Mouse (Mus musculus) forebrain, embryonic 10.5 days (tissue): ENCODE measurements around the gene Ptprn2. TPM values are rescaled to one million over a fixed set of nuclear protein-coding genes. Genes with fewer than 3 reads are reported as not detected.
A peak's percentile ranks its signal among the peaks of the same experiment; 100 is the strongest.

Experiments
- DNase-seq: peaks from one replicate; pipeline ENCODE4 v3.0.0-alpha.2; 2017; ENCODE audit warnings: low spot score; ENCODE audit errors: extremely low spot score
- H3K27ac ChIP-seq: fragments of 300-500 bp; sonication (generic); 2 replicates; pipeline ENCODE4 v1.5.1; 2016; ENCODE audit warnings: mild to moderate bottlenecking
- H3K27me3 ChIP-seq: fragments of 300-500 bp; sonication (generic); 2 replicates; pipeline ENCODE4 v1.6.1; 2016; ENCODE audit warnings: mild to moderate bottlenecking; ENCODE audit not compliant: poor library complexity, severe bottlenecking
- H3K36me3 ChIP-seq: fragments of 300-500 bp; sonication (generic); replicated peaks from 2 replicates; pipeline ENCODE4 v1.6.1; 2016; ENCODE audit warnings: mild to moderate bottlenecking, moderate library complexity
- H3K4me1 ChIP-seq: fragments of 300-500 bp; sonication (generic); 2 replicates; pipeline ENCODE4 v1.6.1; 2016
- H3K4me3 ChIP-seq: fragments of 300-500 bp; sonication (generic); 2 replicates; pipeline ENCODE4 v1.5.1; 2016; ENCODE audit warnings: mild to moderate bottlenecking, moderate library complexity
- H3K9me3 ChIP-seq: fragments of 300-500 bp; sonication (generic); 2 replicates; pipeline ENCODE4 v1.6.1; 2016; ENCODE audit warnings: mild to moderate bottlenecking, moderate library complexity
- WGBS: fragments of 180-500 bp; shearing (Covaris S2); methylation state at CpG from one replicate; pipeline ENCODE4 v1.1.7; 2016; 5-methylcytosine and 5-hydroxymethylcytosine counted together
- polyA plus RNA-seq: library from polyadenylated mRNA; unstranded; fragments of >200 nt; fragmentation: Nextera tagmentation; extraction: Ambion mirVana; gene quantifications from 2 replicates; pipeline ENCODE4 v1.2.1, GENCODE M21; 2016

Ptprn2 gene
- polyA plus RNA-seq, 1 experiment from 2014 or later = 4.8 TPM

GRCm38 (mm10) chr12:117151611-117152010, 666.1 kb downstream of the Ptprn2 start:
- peak; percentile 53 for DNase-seq
- Histone ChIP-seq H3K4me3 (peak overlapping the region; percentile 86), H3K36me3 (peaks cover 3% of the 10 kb centered on the region), H3K27me3 (peaks cover 86% of the 10 kb centered on the region), H3K27ac (peak overlapping the region; percentile 96), H3K4me1 (peaks cover 87% of the 10 kb centered on the region), H3K9me3 (no peaks in the 10 kb centered on the region)
- 5% methylated on average over 7 of the region's 7 CpGs for WGBS

DNA sequence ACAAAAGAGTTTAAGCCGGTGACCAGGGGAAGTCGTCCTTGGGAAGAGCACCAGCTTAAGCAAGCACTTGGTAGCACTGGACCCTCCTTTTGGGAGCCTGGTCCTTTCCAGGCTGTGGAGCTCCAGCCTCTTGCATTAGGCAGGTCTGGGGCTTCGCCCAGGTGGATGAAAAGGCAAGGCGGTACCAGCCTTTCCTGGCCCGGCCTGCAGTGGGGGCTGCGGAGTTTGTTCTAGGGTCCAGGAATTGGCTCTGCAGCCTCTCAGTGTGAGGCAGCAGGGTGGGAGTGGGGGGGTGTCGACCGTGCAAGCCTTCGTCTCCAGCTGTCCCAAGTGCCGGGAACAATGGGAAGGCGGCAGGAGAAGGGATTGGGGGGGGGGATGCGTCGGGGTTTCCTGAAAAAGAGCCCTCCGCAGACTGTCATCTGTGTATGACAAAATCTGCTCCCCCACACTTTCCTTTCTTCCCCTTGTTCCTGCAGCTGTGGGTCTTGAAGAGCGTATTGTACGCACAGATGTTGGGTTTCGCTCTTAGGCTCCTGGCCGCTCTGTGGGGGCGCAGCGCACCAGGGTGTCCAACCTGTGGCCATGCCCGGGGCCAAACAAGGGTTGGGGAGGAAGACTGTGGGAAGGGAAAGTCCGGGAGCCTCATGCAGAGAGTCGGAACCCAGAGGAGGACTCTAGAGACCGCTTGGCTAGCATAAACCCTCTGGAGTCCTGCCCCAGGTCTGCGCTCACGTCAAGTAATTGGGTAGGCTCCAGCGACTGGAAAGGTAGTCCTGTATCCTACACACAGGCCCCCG, 667.0 kb downstream of the Ptprn2 start:
- peak; percentile 55 for DNase-seq
- H3K9me3 ChIP-seq = no peaks in the 10 kb centered on the region
- peaks cover 86% of the 10 kb centered on the region for H3K27me3 ChIP-seq
- peak overlapping the region; percentile 96 for H3K27ac ChIP-seq
- H3K4me1 ChIP-seq = peaks cover 97% of the 10 kb centered on the region
- H3K36me3 ChIP-seq = no peaks in the 10 kb centered on the region
- 2% methylated on average over 28 of the region's 28 CpGs for WGBS
- H3K4me3 ChIP-seq = peak overlapping the region; percentile 86

DNA sequence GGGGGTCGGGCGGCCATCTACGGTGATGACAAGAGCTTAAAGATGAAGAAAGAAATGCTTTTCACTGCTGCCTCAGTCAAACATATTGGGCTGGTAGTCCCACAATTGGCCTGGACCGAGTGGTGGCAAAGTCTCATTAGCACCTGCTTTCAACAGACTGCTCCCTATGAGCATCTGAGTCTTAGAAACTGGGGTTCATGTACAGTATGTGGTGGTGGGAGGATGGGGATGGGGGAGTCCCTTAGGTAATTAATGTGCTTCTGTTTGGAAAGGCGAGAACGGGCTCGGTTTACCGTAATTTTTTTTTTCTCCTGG, 667.6 kb downstream of the Ptprn2 start:
- WGBS = under 1% methylated on average over 8 of the region's 8 CpGs
- peaks cover 90% of the 10 kb centered on the region for H3K27me3 ChIP-seq
- peak overlapping the region; percentile 96 for H3K27ac ChIP-seq
- no peaks in the 10 kb centered on the region for H3K36me3 ChIP-seq
- no peak for DNase-seq
- peak overlapping the region; percentile 86 for H3K4me3 ChIP-seq
- peaks cover 98% of the 10 kb centered on the region for H3K4me1 ChIP-seq
- H3K9me3 ChIP-seq = no peaks in the 10 kb centered on the region

DNA sequence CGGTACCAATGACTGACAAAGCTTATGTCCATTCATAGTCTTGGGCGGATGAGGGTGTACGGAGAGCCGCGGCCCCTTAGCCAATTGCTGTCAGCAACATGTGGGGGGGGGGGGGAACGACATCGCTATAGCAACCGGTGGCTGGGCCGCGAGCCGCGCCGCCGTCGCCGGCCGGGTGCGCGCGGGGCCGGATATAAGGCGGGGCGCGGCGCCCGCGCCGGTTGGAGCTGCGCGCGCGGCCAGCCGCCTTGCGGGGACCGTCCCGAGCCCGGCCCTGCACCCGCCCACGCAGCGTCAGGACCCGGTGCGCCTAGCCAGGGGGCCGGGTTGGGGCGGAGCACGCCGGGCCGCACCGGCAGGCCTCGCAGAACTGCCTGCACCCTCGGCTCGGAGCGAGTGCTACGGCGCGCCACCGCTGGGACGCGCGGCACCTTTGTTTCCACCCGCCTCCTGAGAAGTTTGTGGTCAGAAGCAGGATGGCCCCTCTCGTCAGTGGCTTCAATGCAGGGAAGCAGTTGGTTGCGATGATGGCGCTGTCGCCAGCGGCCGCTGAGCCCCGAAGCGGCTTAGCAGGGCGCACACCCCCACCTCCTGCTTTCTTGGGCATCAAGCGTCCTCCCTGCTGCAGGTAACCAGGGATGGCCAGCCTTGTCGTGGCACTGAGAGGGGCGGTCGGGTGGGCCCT, 668.3 kb downstream of the Ptprn2 start:
- Histone ChIP-seq H3K27me3 (peaks cover 97% of the 10 kb centered on the region), H3K36me3 (peaks cover 7% of the 10 kb centered on the region), H3K27ac (peak overlapping the region; percentile 96), H3K4me3 (peak overlapping the region; percentile 86), H3K9me3 (no peaks in the 10 kb centered on the region), H3K4me1 (peaks cover 98% of the 10 kb centered on the region)
- WGBS = 0% methylated on average over 73 of the region's 73 CpGs
- DNase-seq = peak; percentile 85

DNA sequence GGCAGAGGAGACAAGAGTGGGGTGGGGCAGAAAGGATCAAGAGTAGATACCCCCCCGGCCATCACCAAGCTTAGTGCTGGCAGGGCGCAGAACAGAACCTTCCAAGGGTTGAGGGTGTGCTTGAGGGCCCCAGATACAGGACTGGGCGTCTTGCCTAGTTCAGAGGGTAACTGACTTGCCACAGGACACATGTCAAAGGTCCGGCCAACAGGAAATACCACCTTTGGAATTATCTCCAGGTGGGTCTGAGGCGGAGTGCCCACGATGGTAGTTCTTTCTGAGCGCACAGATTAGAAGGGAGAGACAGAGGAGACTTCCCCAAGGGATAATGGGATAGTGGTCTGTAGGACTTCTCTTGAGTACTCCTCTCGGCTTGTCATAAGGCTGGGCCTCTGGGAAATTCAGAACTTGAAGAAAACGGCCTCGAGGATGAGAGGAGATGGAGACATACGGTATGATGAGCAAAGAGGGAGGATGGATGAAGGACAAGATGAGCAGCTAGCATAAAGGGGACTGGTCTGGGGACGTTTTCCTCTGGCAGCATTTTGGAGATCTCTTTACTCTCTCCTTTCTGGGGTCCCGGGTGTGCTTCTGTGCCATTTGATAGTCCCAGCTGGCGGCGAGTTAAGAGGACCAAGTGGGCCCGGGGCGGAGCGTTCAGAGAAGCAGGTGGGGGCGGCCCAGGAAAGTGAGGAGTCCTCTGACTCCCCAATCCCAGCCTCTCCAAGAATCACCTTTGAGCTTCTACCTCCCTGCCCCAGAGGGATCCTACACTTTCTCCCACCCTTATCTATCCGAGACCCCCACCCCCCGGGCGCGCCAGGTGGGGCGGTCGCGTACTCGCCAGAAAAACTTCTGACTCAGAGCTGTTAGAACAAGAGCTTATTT, 669.1 kb downstream of the Ptprn2 start:
- Histone ChIP-seq H3K27me3 (peaks cover 99% of the 10 kb centered on the region), H3K27ac (peak overlapping the region; percentile 96), H3K9me3 (no peaks in the 10 kb centered on the region), H3K36me3 (peaks cover 15% of the 10 kb centered on the region), H3K4me3 (peak overlapping the region; percentile 86), H3K4me1 (peaks cover 99% of the 10 kb centered on the region)
- DNase-seq = peak; percentile 30
- 1% methylated on average over 27 of the region's 27 CpGs for WGBS

- Histone ChIP-seq H3K4me1 (peaks cover 100% of the 10 kb centered on the region), H3K4me3 (peak overlapping the region; percentile 86), H3K36me3 (peaks cover 17% of the 10 kb centered on the region), H3K27me3 (peaks cover 99% of the 10 kb centered on the region), H3K9me3 (no peaks in the 10 kb centered on the region), H3K27ac (peak overlapping the region; percentile 96)
- peak; percentile 75 for DNase-seq
- WGBS = under 1% methylated on average over 33 of the region's 33 CpGs
Measured at GRCm38 (mm10) chr12:117155307-117156220, 670.0 kb downstream of the Ptprn2 start.

GRCm38 (mm10) chr12:117156256-117156655, 670.7 kb downstream of the Ptprn2 start:
- peaks cover 21% of the 10 kb centered on the region for H3K36me3 ChIP-seq
- peak overlapping the region; percentile 86 for H3K4me3 ChIP-seq
- H3K27me3 ChIP-seq = peaks cover 99% of the 10 kb centered on the region
- WGBS = 8% methylated on average over 5 of the region's 5 CpGs
- DNase-seq = no peak
- H3K4me1 ChIP-seq = peaks cover 100% of the 10 kb centered on the region
- peak overlapping the region; percentile 96 for H3K27ac ChIP-seq
- no peaks in the 10 kb centered on the region for H3K9me3 ChIP-seq

DNA sequence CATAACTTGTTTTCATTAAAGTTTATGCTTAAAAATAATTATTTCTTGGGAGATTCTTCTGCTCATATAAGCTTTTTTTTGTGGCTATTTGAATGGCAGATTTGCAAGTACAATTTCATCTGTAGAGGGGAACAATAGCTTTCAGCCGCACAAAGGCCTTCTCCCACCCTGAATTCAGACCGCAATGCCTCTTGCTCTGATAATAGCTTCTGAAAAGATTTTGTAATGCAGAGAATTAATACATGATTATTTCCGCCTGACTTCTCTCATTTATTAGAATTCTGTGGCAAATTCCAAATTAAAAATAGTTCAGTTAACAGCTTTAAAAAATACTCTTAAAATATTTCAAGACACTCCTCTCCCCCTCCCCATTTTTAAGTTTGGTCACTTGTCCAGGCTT, 671.3 kb downstream of the Ptprn2 start:
- DNase-seq = no peak
- no peaks in the 10 kb centered on the region for H3K9me3 ChIP-seq
- peak overlapping the region; percentile 96 for H3K27ac ChIP-seq
- 13% methylated on average over 3 of the region's 3 CpGs for WGBS
- peaks cover 99% of the 10 kb centered on the region for H3K27me3 ChIP-seq
- H3K36me3 ChIP-seq = peaks cover 26% of the 10 kb centered on the region
- peak overlapping the region; percentile 86 for H3K4me3 ChIP-seq
- peaks cover 100% of the 10 kb centered on the region for H3K4me1 ChIP-seq

- Histone ChIP-seq H3K4me3 (peak overlapping the region; percentile 86), H3K27ac (peak overlapping the region; percentile 96), H3K27me3 (peaks cover 99% of the 10 kb centered on the region), H3K36me3 (peaks cover 30% of the 10 kb centered on the region), H3K4me1 (peaks cover 100% of the 10 kb centered on the region), H3K9me3 (no peaks in the 10 kb centered on the region)
- 30% methylated on average over 2 of the region's 2 CpGs for WGBS
- DNase-seq = no peak
Measured at GRCm38 (mm10) chr12:117157249-117157648, 671.7 kb downstream of the Ptprn2 start.

DNA sequence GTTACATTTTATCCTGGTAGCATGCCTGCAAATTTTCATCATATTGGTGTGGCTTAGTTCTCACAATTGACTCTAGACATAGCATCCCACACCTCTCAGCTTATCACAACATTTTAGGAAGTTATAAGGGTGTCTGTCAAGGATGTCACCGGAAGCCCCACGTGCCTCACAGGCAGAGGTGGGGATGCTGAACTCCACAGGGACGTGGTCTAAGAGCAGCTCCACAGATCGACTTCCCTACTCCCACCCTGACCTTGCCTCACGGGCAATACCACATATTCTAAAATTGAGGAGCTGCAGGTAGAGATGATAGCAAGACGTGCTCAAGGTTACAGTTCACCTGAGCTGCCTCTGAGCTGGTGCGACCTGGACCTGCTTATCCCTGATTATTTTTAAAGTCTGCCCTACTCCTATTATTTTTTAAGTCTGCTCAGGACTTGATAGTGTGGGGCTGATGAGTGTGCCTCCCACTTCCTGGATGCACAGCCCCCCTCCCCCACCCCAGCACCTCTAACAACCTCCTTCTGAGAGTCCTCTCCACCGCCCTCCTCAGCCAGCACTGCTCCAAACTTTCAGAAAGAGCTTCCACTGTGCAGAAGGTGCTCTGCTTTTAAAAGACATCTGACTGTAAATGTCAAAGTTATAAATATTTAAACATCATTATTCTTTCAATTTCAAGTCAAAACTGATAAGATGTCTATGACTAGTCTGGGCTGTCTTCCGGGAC, 672.3 kb downstream of the Ptprn2 start:
- Histone ChIP-seq H3K36me3 (peaks cover 36% of the 10 kb centered on the region), H3K27me3 (peaks cover 99% of the 10 kb centered on the region), H3K4me3 (peak overlapping the region; percentile 86), H3K9me3 (no peaks in the 10 kb centered on the region), H3K4me1 (peaks cover 98% of the 10 kb centered on the region), H3K27ac (peak overlapping the region; percentile 96)
- DNase-seq = no peak
- 20% methylated on average over 9 of the region's 9 CpGs for WGBS

- Histone ChIP-seq H3K36me3 (peaks cover 48% of the 10 kb centered on the region), H3K27ac (peak overlapping the region; percentile 96), H3K4me1 (peaks cover 97% of the 10 kb centered on the region)
Measured at GRCm38 (mm10) chr12:117158950-117159668, 673.6 kb downstream of the Ptprn2 start.

More at GRCm38 (mm10) chr12:117158950-117159668, 673.6 kb downstream of the Ptprn2 start:
- H3K27me3 ChIP-seq = peaks cover 99% of the 10 kb centered on the region
- DNase-seq = peak; percentile 33
- H3K4me3 ChIP-seq = peak overlapping the region; percentile 86
- WGBS = 9% methylated on average over 17 of the region's 17 CpGs
- H3K9me3 ChIP-seq = no peaks in the 10 kb centered on the region
